Mouse (Mus musculus) heart, embryonic 10.5 days (tissue): ENCODE results near the gene Mink1. TPM values are rescaled to one million over a fixed set of nuclear protein-coding genes. Genes with fewer than 3 reads are reported as not detected.

Experiments
- DNase-seq: peaks from one replicate; pipeline ENCODE4 v3.0.0-alpha.2; 2017; ENCODE audit warnings: low spot score
- H3K27ac ChIP-seq: fragments of 300-500 bp; sonication (generic); 2 replicates; pipeline ENCODE4 v1.5.1; 2016; ENCODE audit warnings: mild to moderate bottlenecking
- H3K27me3 ChIP-seq: fragments of 300-500 bp; sonication (generic); 2 replicates; pipeline ENCODE4 v1.6.1; 2016; ENCODE audit warnings: mild to moderate bottlenecking; ENCODE audit not compliant: poor library complexity, insufficient read depth, severe bottlenecking
- H3K36me3 ChIP-seq: fragments of 300-500 bp; sonication (generic); 2 replicates; pipeline ENCODE4 v1.6.1; 2016; ENCODE audit warnings: mild to moderate bottlenecking, moderate library complexity
- H3K4me1 ChIP-seq: fragments of 300-500 bp; sonication (generic); 2 replicates; pipeline ENCODE4 v1.6.1; 2016; ENCODE audit warnings: mild to moderate bottlenecking
- H3K4me3 ChIP-seq: fragments of 300-500 bp; sonication (generic); 2 replicates; pipeline ENCODE4 v1.5.1; 2016; ENCODE audit warnings: mild to moderate bottlenecking, moderate library complexity
- H3K9me3 ChIP-seq: fragments of 300-500 bp; sonication (generic); 2 replicates; pipeline ENCODE4 v1.6.1; 2016; ENCODE audit warnings: mild to moderate bottlenecking, moderate library complexity
- WGBS: fragments of 180-500 bp; shearing (Covaris S2); methylation state at CpG from one replicate; pipeline ENCODE4 v1.1.7; 2016; 5-methylcytosine and 5-hydroxymethylcytosine counted together
- polyA plus RNA-seq: library from polyadenylated mRNA; unstranded; fragments of >200 nt; fragmentation: Nextera tagmentation; extraction: Ambion mirVana; gene quantifications from 2 replicates; pipeline ENCODE4 v1.2.1, GENCODE M21; 2016

The Mink1 gene
- polyA plus RNA-seq, 1 experiment from 2014 or later: 14.9 TPM

GRCm38 (mm10) chr11:70654198-70654922 is 91.7 kb downstream of the Mink1 start, which contains the start of gene Pfn1:
TSS of gene Pfn1 (minus strand) at chr11:70654644.
- Histone ChIP-seq H3K9me3 (no peaks in the 10 kb centered on the region), H3K27me3 (no peaks in the 10 kb centered on the region), H3K27ac (peak within 1 kb of the TSS; percentile 97), H3K36me3 (peaks cover 49% of the 10 kb centered on the region), H3K4me3 (peak within 1 kb of the TSS; percentile 100), H3K4me1 (peaks cover 62% of the 10 kb centered on the region)
- DNase-seq: peak; percentile 92
- under 1% methylated on average over 60 of the region's 61 CpGs for WGBS

- Histone ChIP-seq H3K4me3 (peak overlapping the region; percentile 100), H3K36me3 (peaks cover 48% of the 10 kb centered on the region), H3K27me3 (no peaks in the 10 kb centered on the region), H3K27ac (peak overlapping the region; percentile 97), H3K4me1 (peaks cover 64% of the 10 kb centered on the region), H3K9me3 (no peaks in the 10 kb centered on the region)
- peak; percentile 91 for DNase-seq
- under 1% methylated on average over 48 of the region's 48 CpGs for WGBS
Measured at GRCm38 (mm10) chr11:70654923-70655570, 92.4 kb downstream of the Mink1 start.

DNA sequence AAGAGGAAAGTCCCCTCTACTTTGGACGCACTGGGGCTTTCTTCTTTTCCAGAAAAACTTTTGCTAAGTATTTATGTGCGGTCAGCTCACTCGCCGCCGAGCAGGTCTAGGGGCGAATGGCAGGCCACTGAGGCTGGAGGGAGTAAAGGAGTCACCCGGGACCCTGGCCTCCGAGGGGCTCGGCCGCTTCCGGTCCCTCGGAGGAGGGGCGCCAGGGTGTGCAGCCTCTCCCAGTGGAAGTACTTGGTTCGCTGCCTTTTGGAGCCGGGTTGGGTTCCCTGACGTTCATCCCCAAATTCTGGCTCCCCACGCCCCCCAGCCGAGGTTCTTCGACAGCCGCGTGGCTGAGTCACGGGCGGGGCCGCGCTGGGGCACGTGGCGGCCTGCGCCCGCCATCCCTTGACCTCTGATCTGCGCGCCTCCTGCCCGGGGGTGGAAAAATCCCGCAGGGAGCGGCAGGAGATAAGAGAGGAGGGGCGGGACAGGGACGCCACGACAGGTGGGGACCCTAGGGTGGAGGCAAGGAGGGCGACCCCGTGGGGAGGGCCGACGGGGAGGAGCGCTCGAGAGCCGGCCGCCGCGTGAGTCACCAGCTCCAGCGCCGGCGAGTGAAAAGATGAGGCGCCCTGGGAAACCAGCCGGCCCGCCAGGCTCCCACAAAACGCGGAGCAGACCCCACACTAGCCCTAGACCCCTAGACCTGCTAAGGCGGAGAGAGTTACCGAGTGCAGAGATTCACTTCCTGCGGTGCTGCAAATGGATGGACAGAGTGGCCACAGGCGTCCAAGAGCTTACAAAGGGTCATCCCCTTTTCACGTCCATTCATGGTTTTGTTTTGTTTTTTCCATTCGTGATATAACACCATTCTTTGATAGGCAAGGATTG is 93.1 kb downstream of the Mink1 start:
- under 1% methylated on average over 61 of the region's 61 CpGs for WGBS
- Histone ChIP-seq H3K27me3 (no peaks in the 10 kb centered on the region), H3K4me1 (peaks cover 60% of the 10 kb centered on the region)

GRCm38 (mm10) chr11:70656456-70656927 is 93.8 kb downstream of the Mink1 start:
- 2% methylated on average over 16 of the region's 16 CpGs for WGBS
- DNase-seq: no peak
- peak overlapping the region; percentile 97 for H3K27ac ChIP-seq
- H3K4me3 ChIP-seq: peak overlapping the region; percentile 100
- H3K27me3 ChIP-seq: no peaks in the 10 kb centered on the region
- H3K36me3 ChIP-seq: peaks cover 48% of the 10 kb centered on the region
- peaks cover 63% of the 10 kb centered on the region for H3K4me1 ChIP-seq
- H3K9me3 ChIP-seq: no peaks in the 10 kb centered on the region

More for the DNA sequence above, 93.1 kb downstream of the Mink1 start:
- H3K27ac ChIP-seq: peak overlapping the region; percentile 97
- H3K4me3 ChIP-seq: peak overlapping the region; percentile 100
- H3K36me3 ChIP-seq: peaks cover 48% of the 10 kb centered on the region
- peak; percentile 89 for DNase-seq
- no peaks in the 10 kb centered on the region for H3K9me3 ChIP-seq

DNA sequence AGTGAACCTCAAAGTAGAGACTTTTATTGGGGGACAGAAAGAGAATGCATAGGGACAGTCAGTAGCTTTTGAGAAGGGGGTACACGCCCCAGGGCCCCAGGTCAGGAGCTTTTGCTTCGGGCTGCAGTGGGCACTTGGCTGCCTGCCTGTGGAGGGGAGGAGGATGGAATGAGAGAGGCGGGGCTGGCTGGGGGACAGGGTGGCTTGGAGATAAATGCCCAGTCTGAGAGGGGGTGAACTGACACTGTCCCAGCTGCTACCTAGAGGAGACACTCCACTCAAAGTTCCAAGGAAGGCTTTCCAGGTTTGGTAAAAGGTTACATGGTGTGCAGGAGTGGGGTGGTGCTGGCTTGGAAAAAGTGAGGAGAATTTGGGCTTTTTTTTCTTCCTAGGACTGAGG is 94.3 kb downstream of the Mink1 start, which contains the start of gene Eno3:
Gene Eno3, plus strand, starts transcription at position 239 of the 400 bp plus-strand sequence.
- WGBS: 6% methylated on average over 3 of the region's 3 CpGs
- H3K9me3 ChIP-seq: no peaks in the 10 kb centered on the region
- no peak for DNase-seq
- peaks cover 48% of the 10 kb centered on the region for H3K36me3 ChIP-seq
- H3K27ac ChIP-seq: peak within 1 kb of the TSS; percentile 97
- H3K4me1 ChIP-seq: peaks cover 61% of the 10 kb centered on the region
- peak within 1 kb of the TSS; percentile 100 for H3K4me3 ChIP-seq
- no peaks in the 10 kb centered on the region for H3K27me3 ChIP-seq

GRCm38 (mm10) chr11:70657573-70657972 is 94.9 kb downstream of the Mink1 start:
- Histone ChIP-seq H3K4me1 (peaks cover 56% of the 10 kb centered on the region), H3K27me3 (no peaks in the 10 kb centered on the region), H3K9me3 (no peaks in the 10 kb centered on the region), H3K36me3 (peaks cover 48% of the 10 kb centered on the region), H3K4me3 (peak overlapping the region; percentile 100), H3K27ac (peak overlapping the region; percentile 97)
- no peak for DNase-seq
- 36% methylated on average over 6 of the region's 6 CpGs for WGBS

DNA sequence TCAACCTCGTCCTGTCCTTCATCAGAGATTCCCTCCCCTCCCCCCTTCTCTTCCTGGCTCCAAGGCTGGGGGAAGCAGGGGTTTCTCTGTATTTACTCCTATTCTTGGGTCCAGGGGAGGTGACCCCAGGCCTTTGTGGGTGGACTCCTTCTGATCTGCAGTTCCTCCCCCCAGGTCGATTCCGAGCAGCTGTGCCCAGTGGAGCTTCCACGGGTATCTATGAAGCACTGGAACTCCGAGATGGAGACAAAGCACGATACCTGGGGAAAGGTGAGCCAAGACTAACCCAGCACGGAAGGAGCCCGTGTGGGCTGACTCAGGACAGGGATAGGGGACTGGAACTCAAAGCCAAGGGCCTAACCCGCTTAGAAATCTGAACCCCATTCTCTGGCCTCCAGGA is 95.3 kb downstream of the Mink1 start:
- DNase-seq: no peak
- no peaks in the 10 kb centered on the region for H3K9me3 ChIP-seq
- WGBS: 51% methylated on average over 9 of the region's 9 CpGs
- H3K27ac ChIP-seq: peak overlapping the region; percentile 97
- no peaks in the 10 kb centered on the region for H3K27me3 ChIP-seq
- H3K36me3 ChIP-seq: peaks cover 48% of the 10 kb centered on the region
- H3K4me3 ChIP-seq: peak overlapping the region; percentile 100
- peaks cover 52% of the 10 kb centered on the region for H3K4me1 ChIP-seq

- H3K9me3 ChIP-seq: no peaks in the 10 kb centered on the region
- peak overlapping the region; percentile 97 for H3K27ac ChIP-seq
- no peaks in the 10 kb centered on the region for H3K27me3 ChIP-seq
- no peak for DNase-seq
- peak overlapping the region; percentile 100 for H3K4me3 ChIP-seq
- 66% methylated on average over 5 of the region's 5 CpGs for WGBS
- peaks cover 49% of the 10 kb centered on the region for H3K4me1 ChIP-seq
- peaks cover 52% of the 10 kb centered on the region for H3K36me3 ChIP-seq
Measured at GRCm38 (mm10) chr11:70658521-70658920, 95.8 kb downstream of the Mink1 start.

DNA sequence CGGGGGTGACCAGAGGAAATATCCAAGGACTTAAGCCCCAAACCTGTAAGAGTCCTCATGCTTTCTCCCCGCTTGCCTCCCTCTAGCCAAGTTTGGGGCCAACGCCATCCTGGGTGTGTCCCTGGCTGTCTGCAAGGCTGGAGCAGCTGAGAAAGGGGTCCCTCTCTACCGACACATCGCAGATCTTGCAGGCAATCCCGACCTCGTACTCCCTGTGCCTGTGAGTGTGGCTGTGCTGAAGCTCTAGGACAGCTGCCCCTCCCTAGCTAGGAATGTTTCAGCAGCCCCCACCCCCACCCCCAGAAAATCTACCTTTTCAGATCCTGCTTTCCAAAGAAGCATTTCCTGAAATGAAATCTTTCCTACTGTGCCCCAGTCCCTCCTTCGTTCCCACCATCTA is 96.3 kb downstream of the Mink1 start:
- Histone ChIP-seq H3K36me3 (peaks cover 56% of the 10 kb centered on the region), H3K9me3 (no peaks in the 10 kb centered on the region), H3K27me3 (no peaks in the 10 kb centered on the region), H3K4me1 (peaks cover 51% of the 10 kb centered on the region), H3K27ac (peak overlapping the region; percentile 97; the same call in 1 of the 2 replicates), H3K4me3 (0 out of 2 replicates have a peak overlapping the region, but pooled peaks have one; percentile 22)
- DNase-seq: no peak
- WGBS: 66% methylated on average over 8 of the region's 8 CpGs

DNA sequence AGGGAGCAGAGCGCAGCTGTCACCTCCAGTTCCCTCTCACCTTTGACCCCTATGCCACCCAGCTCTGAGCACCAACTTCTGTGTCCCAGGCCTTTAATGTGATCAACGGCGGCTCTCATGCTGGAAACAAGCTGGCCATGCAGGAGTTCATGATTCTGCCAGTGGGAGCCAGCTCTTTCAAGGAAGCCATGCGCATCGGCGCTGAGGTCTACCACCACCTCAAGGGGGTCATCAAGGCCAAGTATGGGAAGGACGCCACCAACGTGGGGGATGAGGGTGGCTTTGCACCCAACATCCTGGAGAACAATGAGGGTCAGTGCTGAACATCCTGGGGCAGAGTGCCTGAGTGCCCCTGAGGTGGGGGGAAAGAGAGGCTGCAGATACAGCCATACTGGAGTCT is 97.9 kb downstream of the Mink1 start:
- no peak for DNase-seq
- peaks cover 72% of the 10 kb centered on the region for H3K36me3 ChIP-seq
- WGBS: 92% methylated on average over 8 of the region's 8 CpGs

DNA sequence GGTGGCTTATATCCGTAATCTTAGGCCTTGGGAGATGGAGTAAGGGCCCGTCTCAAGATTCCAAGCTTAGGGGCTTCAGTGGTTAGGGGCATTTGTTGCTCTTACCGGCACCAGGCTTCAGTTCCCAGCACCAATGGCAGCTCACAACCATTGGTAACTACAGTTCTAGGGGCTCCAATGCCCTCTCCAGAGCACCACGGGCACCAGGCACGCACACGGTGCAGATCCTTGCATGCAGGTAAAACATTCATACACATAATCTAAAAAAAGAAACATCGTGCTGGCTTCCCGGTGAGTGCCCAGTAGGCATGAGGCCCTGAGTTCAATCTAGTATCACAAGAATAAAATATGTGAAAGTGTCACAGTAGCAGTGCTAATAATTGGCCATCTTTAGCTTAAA is 100.4 kb downstream of the Mink1 start:
- H3K36me3 ChIP-seq: peaks cover 84% of the 10 kb centered on the region
- no peak for DNase-seq
- H3K4me1 ChIP-seq: peaks cover 39% of the 10 kb centered on the region
- H3K4me3 ChIP-seq: no peak overlapping the region
- 87% methylated on average over 8 of the region's 8 CpGs for WGBS
- H3K27ac ChIP-seq: no peak overlapping the region
- H3K9me3 ChIP-seq: no peaks in the 10 kb centered on the region
- H3K27me3 ChIP-seq: no peaks in the 10 kb centered on the region

More for the DNA sequence above, 97.9 kb downstream of the Mink1 start:
- Histone ChIP-seq H3K9me3 (no peaks in the 10 kb centered on the region), H3K4me1 (peaks cover 54% of the 10 kb centered on the region), H3K27me3 (no peaks in the 10 kb centered on the region), H3K27ac (no peak overlapping the region), H3K4me3 (0 out of 2 replicates have a peak overlapping the region, but pooled peaks have one; percentile 16)

GRCm38 (mm10) chr11:70663957-70664356 is 101.3 kb downstream of the Mink1 start:
- DNase-seq: no peak
- WGBS: 88% methylated on average over 6 of the region's 6 CpGs
- Histone ChIP-seq H3K9me3 (no peaks in the 10 kb centered on the region), H3K4me3 (no peak overlapping the region), H3K27ac (no peak overlapping the region), H3K36me3 (peaks cover 80% of the 10 kb centered on the region), H3K27me3 (no peaks in the 10 kb centered on the region), H3K4me1 (peaks cover 32% of the 10 kb centered on the region)
